Mouse (Mus musculus) left cerebral cortex, adult 2 months (tissue): ENCODE results near the gene Nrde2. TPM values are rescaled to one million over a fixed set of nuclear protein-coding genes. Genes with fewer than 3 reads are reported as not detected.
A peak's percentile ranks its signal among the peaks of the same experiment; 100 is the strongest.

Experiments used
- DNase-seq, 2 experiments: peaks; one replicate each; pipeline ENCODE4 v3.0.0; 2021 to 2022; ENCODE audit warnings: low spot score in 2 of 2, mixed read lengths in 1 of 2; ENCODE audit errors: extremely low spot score in 1 of 2
- H3K27ac ChIP-seq: fragments of 200-600 bp; 2 replicates; pipeline ENCODE4 v1.8.1; 2022
- H3K4me3 ChIP-seq: fragments of 200-600 bp; 2 replicates; pipeline ENCODE4 v1.8.1; 2022
- CTCF ChIP-seq: fragments of 200-600 bp; IDR thresholded peaks from 2 replicates; pipeline ENCODE4 v1.8.1; 2022; ENCODE audit warnings: antibody characterized with exemption, mild to moderate bottlenecking, moderate library complexity
- intact Hi-C: fragments of 180-260 bp; cut with DNase I; formaldehyde crosslinking; loops from one replicate; pipeline ENCODE4 v1.15.1; 2025
- long read RNA-seq, 2 experiments: library from polyadenylated mRNA; stranded (forward); transcript quantifications; one replicate each; pipeline ENCODE4 v2.0.0; 2021; ENCODE audit warnings: borderline mapping rate in 2 of 2
- total RNA-seq, 2 experiments: library from RNA; stranded (reverse); gene quantifications; 2 replicates each; pipeline ENCODE4 v1.2.3; 2021

Gene Nrde2
- total RNA-seq, result 10 to 100 TPM; 17.3 to 21.9 TPM
- long read RNA-seq, experiment 1, transcript Nrde2-201 (14 exons, 3,718 nt), result major isoform, 23 of 36 reads
- long read RNA-seq, experiment 1, partial matches to known transcripts, result 3 of 36 reads
- long read RNA-seq, experiment 1, other reads (novel, unspliced or antisense), result 10 of 36 reads
- long read RNA-seq, experiment 2, transcript Nrde2-201 (14 exons, 3,718 nt), result major isoform, 12 of 20 reads
- long read RNA-seq, experiment 2, partial matches to known transcripts, result 1 of 20 reads
- long read RNA-seq, experiment 2, other reads (novel, unspliced or antisense), result 7 of 20 reads

- Histone ChIP-seq H3K4me3 (peak within 1 kb of the TSS; percentile 70), H3K27ac (peak within 1 kb of the TSS; percentile 91)
- TF ChIP-seq CTCF, result no peak; the same call in 1 of the 2 replicates
- peak; percentile 86 to 88 for DNase-seq
- intact Hi-C loops, result loop anchor here (1.0 kb wide), 1 partner anchor 28 kb away; no protein-coding TSS in a partner anchor
Observed at GRCm38 (mm10) chr12:100159261-100159975, at the start of gene Nrde2. Gene Nrde2, minus strand, starts transcription at chr12:100159653.

DNA sequence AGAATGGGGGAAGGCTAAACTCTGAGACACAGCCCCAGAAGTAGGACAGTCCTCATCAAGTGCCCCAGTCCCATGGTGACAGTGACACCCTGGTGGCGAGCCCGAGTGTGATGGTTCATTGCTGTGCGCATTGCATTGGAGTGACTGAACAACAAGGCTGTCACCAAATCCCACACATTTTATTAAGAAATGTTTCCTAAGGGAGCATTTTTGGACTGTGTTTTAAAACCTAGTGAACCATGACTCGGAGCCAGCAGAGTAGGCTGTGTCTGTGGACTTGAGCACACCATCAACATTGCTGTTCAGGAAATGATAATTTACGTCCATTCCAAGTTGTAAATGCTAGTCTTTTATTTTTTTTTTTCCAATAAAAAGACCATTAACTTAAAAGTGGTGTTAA is 47.5 kb upstream of the Nrde2 start:
- Histone ChIP-seq H3K4me3 (no peak overlapping the region), H3K27ac (no peak overlapping the region; the same call in 1 of the 2 replicates)
- DNase-seq, result no peak
- intact Hi-C loops, result no loop called here
- no peak; the same call in none of the 2 replicates for TF ChIP-seq CTCF

DNA sequence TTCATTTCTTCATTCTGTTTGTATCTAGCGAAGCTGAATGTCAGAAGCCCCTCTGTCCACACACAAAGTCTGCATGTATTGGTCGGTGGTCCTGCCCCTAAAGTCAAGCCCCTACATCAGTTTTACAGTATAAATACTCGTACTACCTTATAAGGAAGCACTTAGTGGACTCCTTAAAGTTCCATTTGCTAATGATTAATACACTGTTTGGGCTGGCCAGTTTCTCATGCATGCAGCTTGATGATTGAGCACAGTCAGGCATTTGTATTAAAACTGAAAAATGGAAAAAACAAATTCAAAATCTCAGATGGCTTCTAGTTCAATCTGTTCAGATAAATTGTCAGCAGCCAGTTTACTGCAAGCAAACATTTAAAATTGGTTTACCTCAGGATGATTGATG is 47.1 kb upstream of the Nrde2 start:
- DNase-seq, result no peak
- H3K4me3 ChIP-seq, result no peak overlapping the region
- TF ChIP-seq CTCF, result no peak
- intact Hi-C loops, result no loop called here
- H3K27ac ChIP-seq, result no peak overlapping the region

- no peak for DNase-seq
- intact Hi-C loops, result no loop called here
- H3K27ac ChIP-seq, result peak overlapping the region; percentile 29; the same call in 1 of the 2 replicates
- peak overlapping the region; percentile 100; the same call in 1 of the 2 replicates for H3K4me3 ChIP-seq
- TF ChIP-seq CTCF, result no peak
Observed at GRCm38 (mm10) chr12:100205156-100205555, 45.7 kb upstream of the Nrde2 start.

GRCm38 (mm10) chr12:100203759-100204158 is 44.3 kb upstream of the Nrde2 start:
- Histone ChIP-seq H3K4me3 (peak overlapping the region; percentile 100), H3K27ac (peak overlapping the region; percentile 79)
- DNase-seq, result no peak
- no peak for TF ChIP-seq CTCF
- intact Hi-C loops, result loop anchor here (2.0 to 5.0 kb wide), 5 partner anchors 74 to 369 kb away; no protein-coding TSS in a partner anchor

DNA sequence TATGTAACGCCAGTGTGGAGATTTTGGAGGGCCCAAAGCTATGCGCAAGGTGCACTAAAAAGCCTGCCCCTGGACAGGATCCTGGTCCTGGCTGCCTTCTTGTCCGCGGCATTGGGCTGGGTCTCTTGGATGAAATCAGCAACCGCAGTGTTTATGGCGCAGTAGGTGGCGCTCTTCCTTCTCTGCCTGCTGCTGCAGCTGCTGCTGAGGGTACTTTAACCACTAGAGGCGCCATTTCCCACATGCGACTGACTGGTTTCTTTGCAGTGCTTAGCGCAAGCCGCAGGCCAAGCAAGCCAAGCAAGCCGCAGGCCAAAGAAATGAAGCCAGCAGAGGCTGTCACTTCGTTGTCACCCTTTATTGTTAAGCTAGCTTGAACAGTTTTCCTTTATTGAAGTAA is 42.4 kb upstream of the Nrde2 start:
- peak; percentile 92 to 93 for DNase-seq
- Histone ChIP-seq H3K4me3 (peak overlapping the region; percentile 100), H3K27ac (peak overlapping the region; percentile 99)
- TF ChIP-seq CTCF, result no peak; the same call in none of the 2 replicates
- intact Hi-C loops, result loop anchor here (2.0 to 5.0 kb wide), 6 partner anchors 75 to 370 kb away; no protein-coding TSS in a partner anchor

- intact Hi-C loops, result loop anchor here (2.0 to 5.0 kb wide), 5 partner anchors 76 to 371 kb away; no protein-coding TSS in a partner anchor
- no peak for TF ChIP-seq CTCF
- no peak for DNase-seq
- Histone ChIP-seq H3K4me3 (peak overlapping the region; percentile 100), H3K27ac (peak overlapping the region; percentile 99)
Observed at GRCm38 (mm10) chr12:100201363-100201711, 41.9 kb upstream of the Nrde2 start.

- no peak for TF ChIP-seq CTCF
- no peak for DNase-seq
Observed at GRCm38 (mm10) chr12:100200645-100201362, 41.4 kb upstream of the Nrde2 start.

DNA sequence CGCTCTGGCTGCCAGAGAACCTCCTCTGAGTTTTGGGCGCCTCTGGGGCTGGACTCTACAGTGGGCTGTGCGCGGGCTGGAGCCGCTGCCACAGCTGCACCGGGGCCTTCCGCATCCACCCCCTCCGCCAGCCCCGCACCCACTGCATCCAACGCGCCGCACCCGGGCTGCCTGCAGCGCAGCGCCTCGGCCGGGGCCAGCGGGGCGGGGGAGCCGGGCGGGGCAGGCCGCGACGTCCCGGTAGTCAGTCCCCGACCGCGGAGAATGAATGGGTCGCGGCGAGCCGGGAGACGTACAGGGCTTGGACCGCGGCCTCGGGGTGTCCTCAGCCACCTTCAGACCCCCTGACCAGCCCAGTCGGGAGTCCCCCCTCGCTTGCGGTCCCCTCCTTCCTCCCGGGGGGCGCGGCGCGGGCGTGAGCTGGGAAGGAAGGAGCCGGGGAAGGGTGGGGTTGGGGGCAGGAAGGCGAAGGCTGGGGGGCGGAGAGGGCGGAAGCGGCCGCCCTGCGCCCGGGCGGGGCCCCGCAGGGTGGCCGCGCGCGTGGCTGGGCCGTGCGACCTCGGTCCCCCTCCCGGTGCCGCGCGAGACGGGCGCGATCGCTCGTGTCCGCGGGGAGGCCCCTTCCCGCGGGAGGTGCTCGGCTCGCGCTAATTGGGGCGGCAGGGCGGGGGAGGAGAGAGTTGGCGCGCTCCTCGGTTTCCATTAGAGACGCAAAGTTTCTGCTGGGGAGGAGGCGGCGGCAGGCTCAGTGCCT is 40.6 kb upstream of the Nrde2 start:
- intact Hi-C loops, result loop anchor here (1.0 to 5.0 kb wide), 6 partner anchors 13 to 372 kb away; no protein-coding TSS in a partner anchor

More at GRCm38 (mm10) chr12:100200645-100201362, 41.4 kb upstream of the Nrde2 start:
- Histone ChIP-seq H3K4me3 (peak overlapping the region; percentile 100), H3K27ac (peak overlapping the region; percentile 99)
- intact Hi-C loops, result loop anchor here (2.0 to 5.0 kb wide), 5 partner anchors 76 to 371 kb away; no protein-coding TSS in a partner anchor

GRCm38 (mm10) chr12:100198967-100199660 is 39.7 kb upstream of the Nrde2 start, which contains the start of gene Calm1:
Gene Calm1, plus strand, starts transcription at chr12:100199435.
- peak; percentile 95 to 98 for DNase-seq
- intact Hi-C loops, result loop anchor here (1.0 kb wide), 1 partner anchor 12 kb away; no protein-coding TSS in a partner anchor
- H3K27ac ChIP-seq, result peak within 1 kb of the TSS; percentile 99
- peak within 1 kb of the TSS; percentile 100 for H3K4me3 ChIP-seq
- peak; percentile 12 for TF ChIP-seq CTCF

More for the DNA sequence above, 40.6 kb upstream of the Nrde2 start:
- peak; percentile 78 to 80 for DNase-seq
- Histone ChIP-seq H3K4me3 (peak overlapping the region; percentile 100), H3K27ac (peak overlapping the region; percentile 99)
- TF ChIP-seq CTCF, result no peak
